Mouse (Mus musculus): ENCODE data around the gene Syt1.

Gene Syt1

GRCm38 (mm10) chr10:109010241-109011193, at the start of gene Syt1:
Syt1 (minus strand) TSS chr10:109010982.
- peak; percentile 93 to 95 for DNase-seq

GRCm38 (mm10) chr10:109056500-109056899, 45.7 kb upstream of the Syt1 start:
- no peak for DNase-seq

- DNase-seq: no peak
Measured at GRCm38 (mm10) chr10:109047537-109047936, 36.8 kb upstream of the Syt1 start.

GRCm38 (mm10) chr10:109046988-109047387, 36.2 kb upstream of the Syt1 start:
- DNase-seq: no peak

GRCm38 (mm10) chr10:109011226-109012165, 714 bp upstream of the Syt1 start:
- DNase-seq: peak; percentile 62 to 72

- DNase-seq: no peak
Measured at GRCm38 (mm10) chr10:109009831-109010230, 951 bp downstream of the Syt1 start.

GRCm38 (mm10) chr10:109008456-109008855, 2.3 kb downstream of the Syt1 start:
- DNase-seq: peak; percentile 23 to 27

- peak; percentile 69 to 73 for DNase-seq
Measured at GRCm38 (mm10) chr10:109003482-109003881, 7.3 kb downstream of the Syt1 start.

- DNase-seq: no peak
Measured at GRCm38 (mm10) chr10:108987250-108987649, 23.5 kb downstream of the Syt1 start.

GRCm38 (mm10) chr10:108979660-108980059, 31.1 kb downstream of the Syt1 start:
- peak; percentile 95 for DNase-seq

- DNase-seq: no peak
Measured at GRCm38 (mm10) chr10:108954952-108955351, 55.8 kb downstream of the Syt1 start.

- peak; percentile 72 to 77 for DNase-seq
Measured at GRCm38 (mm10) chr10:108952182-108952581, 58.6 kb downstream of the Syt1 start.

GRCm38 (mm10) chr10:108936838-108937430, 73.8 kb downstream of the Syt1 start:
- no peak for DNase-seq

- peak; percentile 52 to 57 for DNase-seq
Measured at GRCm38 (mm10) chr10:108930299-108930698, 80.5 kb downstream of the Syt1 start.

GRCm38 (mm10) chr10:108929676-108930075, 81.1 kb downstream of the Syt1 start:
- DNase-seq: no peak

- DNase-seq: no peak
Measured at GRCm38 (mm10) chr10:108905264-108905663, 105.5 kb downstream of the Syt1 start.

- DNase-seq: peak; percentile 18 to 21
Measured at GRCm38 (mm10) chr10:108904371-108904770, 106.4 kb downstream of the Syt1 start.

GRCm38 (mm10) chr10:108896529-108896928, 114.3 kb downstream of the Syt1 start:
- no peak for DNase-seq

- no peak for DNase-seq
Measured at GRCm38 (mm10) chr10:108893288-108893687, 117.5 kb downstream of the Syt1 start.

GRCm38 (mm10) chr10:108892441-108892840, 118.3 kb downstream of the Syt1 start:
- no peak for DNase-seq

GRCm38 (mm10) chr10:108889084-108889483, 121.7 kb downstream of the Syt1 start:
- DNase-seq: no peak

GRCm38 (mm10) chr10:108886781-108887180, 124.0 kb downstream of the Syt1 start:
- no peak for DNase-seq

- no peak for DNase-seq
Measured at GRCm38 (mm10) chr10:108885769-108886168, 125.0 kb downstream of the Syt1 start.

Measured in cerebellum, postnatal 10 days (tissue).